Mouse (Mus musculus) gastrocnemius, postnatal 25 days (tissue): ENCODE measurements around the gene Pex14. TPM values are rescaled to one million over a fixed set of nuclear protein-coding genes. Genes with fewer than 3 reads are reported as not detected.
"Not testable (repeated sequence)": the region's sequence is repeated elsewhere in the genome, so short reads cannot be mapped to it uniquely, and the experiment has no call there.

ENCODE experiments used
- DNase-seq: peaks from one replicate; pipeline ENCODE4 v3.0.0; 2022
- total RNA-seq, 2 experiments: library from RNA; stranded (reverse); gene quantifications; 1 replicate in 1 of 2; 2 replicates in 1 of 2; pipeline ENCODE4 v1.2.3; 2021

The Pex14 gene
- total RNA-seq, 2 experiments from 2014 or later: 17.5 to 18.8 TPM

- DNase-seq: peak; percentile 85
Observed at GRCm38 (mm10) chr4:149103875-149104561, 4.3 kb upstream of the Pex14 start, which contains the start of gene Dffa. TSS of gene Dffa (plus strand) at chr4:149104146.

- DNase-seq: no peak
Observed at GRCm38 (mm10) chr4:149101456-149101855, 1.8 kb upstream of the Pex14 start.

- DNase-seq: not testable (repeated sequence)
Observed at GRCm38 (mm10) chr4:149100449-149100848, 773 bp upstream of the Pex14 start.

GRCm38 (mm10) chr4:149098571-149098970 lies 1.1 kb downstream of the Pex14 start:
- DNase-seq: no peak

- DNase-seq: no peak
Observed at GRCm38 (mm10) chr4:149097956-149098355, 1.7 kb downstream of the Pex14 start.

GRCm38 (mm10) chr4:149091364-149091763 lies 8.3 kb downstream of the Pex14 start:
- no peak for DNase-seq

- DNase-seq: no peak
Observed at GRCm38 (mm10) chr4:149085381-149085780, 14.3 kb downstream of the Pex14 start.

- peak; percentile 56 for DNase-seq
Observed at GRCm38 (mm10) chr4:149081528-149081927, 18.1 kb downstream of the Pex14 start.

- DNase-seq: no peak
Observed at GRCm38 (mm10) chr4:149080111-149080510, 19.6 kb downstream of the Pex14 start.

- DNase-seq: no peak
Observed at GRCm38 (mm10) chr4:149079629-149080028, 20.0 kb downstream of the Pex14 start.

GRCm38 (mm10) chr4:149078261-149078660 lies 21.4 kb downstream of the Pex14 start:
- DNase-seq: no peak

GRCm38 (mm10) chr4:149075871-149076575 lies 23.7 kb downstream of the Pex14 start:
- peak; percentile 50 for DNase-seq

GRCm38 (mm10) chr4:149075073-149075472 lies 24.6 kb downstream of the Pex14 start:
- no peak for DNase-seq

- DNase-seq: no peak
Observed at GRCm38 (mm10) chr4:149066672-149067551, 32.8 kb downstream of the Pex14 start.

GRCm38 (mm10) chr4:149064061-149064854 lies 35.4 kb downstream of the Pex14 start:
- no peak for DNase-seq

- DNase-seq: no peak
Observed at GRCm38 (mm10) chr4:149062406-149063318, 37.0 kb downstream of the Pex14 start.

- DNase-seq: no peak
Observed at GRCm38 (mm10) chr4:149061432-149061718, 38.3 kb downstream of the Pex14 start.

GRCm38 (mm10) chr4:149060621-149061431 lies 38.9 kb downstream of the Pex14 start:
- DNase-seq: no peak

GRCm38 (mm10) chr4:149059713-149060112 lies 40.0 kb downstream of the Pex14 start:
- no peak for DNase-seq

- DNase-seq: no peak
Observed at GRCm38 (mm10) chr4:149058298-149058697, 41.4 kb downstream of the Pex14 start.
